Comparison of ENCODE assay signal across 22 mouse cellular contexts in the genomic region with DNA sequence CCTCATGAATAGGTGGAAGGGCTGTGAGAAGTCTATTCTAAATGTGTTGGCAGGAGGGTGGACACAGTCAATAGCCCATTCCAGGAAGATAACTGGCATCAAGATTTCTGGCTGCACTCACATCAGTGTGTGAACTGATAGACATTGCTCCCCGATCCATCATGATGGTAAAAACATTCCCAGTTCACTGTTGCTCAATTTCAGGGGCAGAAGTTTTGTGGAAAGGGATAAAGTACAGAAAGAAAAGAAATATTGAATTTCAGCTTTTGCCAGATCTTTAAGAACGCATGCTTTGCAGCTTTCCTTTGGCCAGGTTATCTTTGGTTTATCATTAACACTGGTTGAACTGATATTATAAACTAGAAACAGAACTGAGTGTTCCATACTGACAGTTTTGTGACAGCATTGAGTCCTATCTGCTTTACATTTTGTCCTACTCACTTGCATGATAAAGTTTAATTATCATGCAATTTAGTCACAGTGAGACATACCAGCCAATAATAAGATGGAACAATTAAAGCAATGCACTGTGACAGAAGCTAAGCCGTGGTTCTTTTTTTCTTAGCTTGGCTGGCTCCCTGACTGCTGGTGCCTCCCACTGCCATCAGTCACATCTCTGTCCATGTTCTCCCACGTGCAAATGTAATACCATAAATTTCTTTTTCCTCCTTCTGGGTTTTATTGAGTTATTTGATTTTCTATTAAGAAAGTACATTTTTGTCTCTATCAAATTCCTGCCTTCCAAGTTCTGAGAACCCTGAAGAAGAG.
DNase-seq lines count a peak whose midpoint lies in the region; ATAC-seq and TF ChIP-seq lines count a peak whose summit lies in the region.
"Had no signal": no experiment of that assay in that cellular context is flagged by ENCODE, and none has a peak within 500 bp of the region (broad histone marks: within the 10 kb centered on the region; RNA-seq: fewer than 3 reads in every experiment).

No protein-coding gene starts in this region.

- no peak overlapping the region for H3K4me3 ChIP-seq in kidney, adult 2 months (ENCODE audit: insufficient read depth, low read depth, low read length)
- H3K4me3 ChIP-seq in layer of hippocampus, adult 2 months, result no peak overlapping the region
- H3K4me3 ChIP-seq: embryonic facial prominence, embryonic 15.5 days; erythroblast, embryonic 14.5 days; forebrain, embryonic 10.5 days; gastrocnemius, adult 2 months; heart, embryonic 12.5 days; hindbrain, embryonic 10.5 days; hindbrain, embryonic 15.5 days had no signal

- H3K36me3 ChIP-seq in kidney, adult 2 months (ENCODE audit: control insufficient read depth, insufficient read depth, low read length), result no peaks in the 10 kb centered on the region
- H3K36me3 ChIP-seq: embryonic facial prominence, embryonic 15.5 days; forebrain, embryonic 10.5 days; heart, embryonic 12.5 days; hindbrain, embryonic 10.5 days; hindbrain, embryonic 15.5 days had no signal

- no peak for ATAC-seq in monocyte, adult 5-6 weeks (replicated peaks; ENCODE audit: insufficient number of reproducible peaks, low FRiP score, low TSS enrichment, poor library complexity, severe bottlenecking)
- ATAC-seq: forebrain, embryonic 14.5 days had no signal

- peak; percentile 9 for DNase-seq in kidney, adult 2 months
- DNase-seq in kidney, postnatal 4 days, result no peak
- peak in 1 of 2 experiments; percentile 61 for DNase-seq in layer of hippocampus, adult 2 months (ENCODE audit: low spot score in 2 of 2)
- no peak for DNase-seq in layer of hippocampus, postnatal 25 days (ENCODE audit: extremely low spot score in 1 of 2, low spot score in 1 of 2)
- peak; percentile 57 for DNase-seq in brain, adult 2 months (ENCODE audit: low read depth, low spot score)
- DNase-seq in brain, embryonic 14.5 days (ENCODE audit: low read depth), result peak; percentile 27
- DNase-seq: adrenal gland, adult 2 months; adrenal gland, postnatal 25 days; cerebellum, adult 11 months; cerebellum, adult 8-10 months; cerebellum, postnatal 14 days; embryo, embryonic 11 days; gastrocnemius, adult 2 months; gastrocnemius, postnatal 25 days had no signal

- no peaks in the 10 kb centered on the region for H3K27me3 ChIP-seq in kidney, adult 2 months (replicated peaks; ENCODE audit: control insufficient read depth, insufficient read depth, low read length)
- H3K27me3 ChIP-seq: embryonic facial prominence, embryonic 15.5 days; heart, embryonic 12.5 days; hindbrain, embryonic 15.5 days had no signal

- WGBS in kidney, adult 2 months, result 37% methylated on average over 4 of the region's 4 CpGs

- H3K4me1 ChIP-seq in kidney, adult 2 months (ENCODE audit: control insufficient read depth, insufficient read depth, low read length), result no peaks in the 10 kb centered on the region; the same call in 1 of the 2 replicates
- H3K4me1 ChIP-seq: embryonic facial prominence, embryonic 15.5 days; forebrain, embryonic 10.5 days; heart, embryonic 12.5 days; hindbrain, embryonic 15.5 days had no signal

- no peak for TF ChIP-seq CTCF in kidney, adult 2 months (conservative IDR thresholded peaks at IDR 0.05; ENCODE audit: insufficient read depth, insufficient read length, low read depth, low read length)
- no peak for TF ChIP-seq CTCF in layer of hippocampus, adult 2 months (conservative IDR thresholded peaks at IDR 0.05)
- no peak for TF ChIP-seq CTCF in brain, embryonic 14.5 days (IDR thresholded peaks at IDR 0.05; ENCODE audit: borderline replicate concordance, extremely low read depth, insufficient read depth, insufficient read length)

- H3K27ac ChIP-seq in kidney, adult 2 months (ENCODE audit: insufficient read depth, low read depth, low read length), result no peak overlapping the region
- peak overlapping the region; percentile 76 for H3K27ac ChIP-seq in layer of hippocampus, adult 2 months
- H3K27ac ChIP-seq: embryonic facial prominence, embryonic 15.5 days; forebrain, embryonic 10.5 days; gastrocnemius, adult 2 months; hindbrain, embryonic 10.5 days; hindbrain, embryonic 15.5 days had no signal

- TF ChIP-seq POLR2A in kidney, adult 2 months (IDR thresholded peaks at IDR 0.05; ENCODE audit: low read depth, low read length), result no peak
- TF ChIP-seq POLR2A in brain, embryonic 14.5 days (IDR thresholded peaks at IDR 0.05; ENCODE audit: borderline replicate concordance, extremely low read depth, insufficient read depth, insufficient read length, poor library complexity, severe bottlenecking), result no peak

Comparison
In these comparisons a context has a peak if more than half of its experiments do, and no peak if none do; other contexts are left out.
1. DNase-seq: peak in kidney, adult 2 months (single experiment), brain, adult 2 months (single experiment) and brain, embryonic 14.5 days (single experiment); none in kidney, postnatal 4 days (0 of 2) and layer of hippocampus, postnatal 25 days (0 of 2).